Comparison of ENCODE assay signal across 14 mouse cellular contexts in the genomic region with DNA sequence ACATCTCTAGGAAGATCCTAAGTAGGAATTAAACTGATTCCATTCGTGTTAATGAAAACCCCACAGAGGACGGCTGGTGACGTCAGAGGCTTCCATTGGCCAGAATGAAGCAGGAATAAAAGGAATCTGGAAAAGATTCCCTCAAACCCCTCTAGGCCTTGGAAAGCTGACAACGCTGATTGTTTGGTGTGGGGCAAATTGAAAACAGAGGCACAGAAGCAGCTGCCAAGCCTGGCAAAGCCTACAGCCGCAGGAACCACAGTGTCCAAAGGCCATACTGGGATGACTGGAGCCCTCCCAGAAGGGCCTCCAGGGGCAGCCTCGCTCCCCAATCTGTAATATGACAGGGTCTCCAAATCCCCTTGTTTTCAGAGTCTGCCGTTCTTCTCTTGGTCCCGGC. TPM values are rescaled to one million over a fixed set of nuclear protein-coding genes. Genes with fewer than 3 reads are reported as not detected.
DNase-seq lines count a peak whose midpoint lies in the region; ATAC-seq lines count a peak whose summit lies in the region.
"Had no signal": no experiment of that assay in that cellular context is flagged by ENCODE, and none has a peak within 500 bp of the region (broad histone marks: within the 10 kb centered on the region; RNA-seq: fewer than 3 reads in every experiment).

No protein-coding gene starts in this region.

- H3K4me3 ChIP-seq in embryonic facial prominence, embryonic 15.5 days (replicated peaks): no peak overlapping the region
- H3K4me3 ChIP-seq: heart, embryonic 12.5 days; midbrain, embryonic 12.5 days had no signal

- 28% methylated on average over 8 of the region's 8 CpGs for WGBS in embryonic facial prominence, embryonic 15.5 days

- peaks cover 24% of the 10 kb centered on the region for H3K4me1 ChIP-seq in embryonic facial prominence, embryonic 15.5 days
- H3K4me1 ChIP-seq: heart, embryonic 12.5 days; midbrain, embryonic 12.5 days had no signal

- peak overlapping the region; percentile 40 for H3K27ac ChIP-seq in embryonic facial prominence, embryonic 15.5 days (replicated peaks)
- H3K27ac ChIP-seq: midbrain, embryonic 12.5 days had no signal

- no peaks in the 10 kb centered on the region for H3K9me3 ChIP-seq in embryonic facial prominence, embryonic 15.5 days (replicated peaks)
- H3K9me3 ChIP-seq: heart, embryonic 12.5 days; midbrain, embryonic 12.5 days had no signal

- no peak overlapping the region for H3K9ac ChIP-seq in embryonic facial prominence, embryonic 15.5 days
- H3K9ac ChIP-seq: heart, embryonic 12.5 days; midbrain, embryonic 12.5 days had no signal

- no peaks in the 10 kb centered on the region for H3K36me3 ChIP-seq in embryonic facial prominence, embryonic 15.5 days
- H3K36me3 ChIP-seq: heart, embryonic 12.5 days; midbrain, embryonic 12.5 days had no signal

- 0 out of 2 replicates have a peak overlapping the region, but pooled peaks have one; percentile 15 for H3K4me2 ChIP-seq in embryonic facial prominence, embryonic 15.5 days (replicated peaks)
- H3K4me2 ChIP-seq: heart, embryonic 12.5 days; midbrain, embryonic 12.5 days had no signal

- H3K27me3 ChIP-seq in embryonic facial prominence, embryonic 15.5 days: no peaks in the 10 kb centered on the region
- H3K27me3 ChIP-seq: heart, embryonic 12.5 days; midbrain, embryonic 12.5 days had no signal

- intact Hi-C loops in left cerebral cortex, postnatal 4 days (cut with DNase I): no loop called here

- peak; percentile 33 for DNase-seq in cerebellum, adult 9-11 months
- DNase-seq in cerebellum, adult 18-20 months: no peak
- peak; percentile 85 for DNase-seq in left cerebral cortex, postnatal 4 days
- no peak for DNase-seq in left cerebral cortex, adult 18-20 months (ENCODE audit: low spot score in 2 of 2)
- DNase-seq in Muller cell, postnatal 12 days (ENCODE audit: inconsistent ontology term): peak; percentile 88
- no peak for DNase-seq in thymus, postnatal 36 days
- DNase-seq in embryo, embryonic 10.5 days (ENCODE audit: low spot score): no peak
- DNase-seq: gastrocnemius, postnatal 36 days; kidney, adult 18-20 months; kidney, postnatal 36 days; thymus, adult 18-20 months had no signal

- ATAC-seq in embryonic facial prominence, embryonic 15.5 days (ENCODE audit: insufficient number of reproducible peaks, low FRiP score, low TSS enrichment, low read depth): peak; percentile 74; the same call in 1 of the 2 replicates

RNA-seq across cellular contexts. Expression of a gene that starts 44.7 kb away (rescaled TPM):
- 100 to 1,000 TPM; 331 to 380 TPM for total RNA-seq in left cerebral cortex, postnatal 4 days (2021)
- 100 to 1,000 TPM; 566 to 572 TPM for total RNA-seq in left cerebral cortex, adult 18-20 months (2021)
- 9.5 and 10.2 TPM in 2 replicates for polyA plus RNA-seq in embryonic facial prominence, embryonic 15.5 days (2015; fragmentation: Nextera tagmentation; extraction: Ambion mirVana)

Comparison
In these comparisons a context has a peak if more than half of its experiments do, and no peak if none do; other contexts are left out.
1. DNase-seq: peak in cerebellum, adult 9-11 months (single experiment), left cerebral cortex, postnatal 4 days (single experiment) and Muller cell, postnatal 12 days (single experiment); none in cerebellum, adult 18-20 months (0 of 2), left cerebral cortex, adult 18-20 months (0 of 2), thymus, postnatal 36 days (0 of 2) and embryo, embryonic 10.5 days (single experiment).